Mouse (Mus musculus) lung, postnatal 25 days (tissue): Measurements from ENCODE around the gene Tnfrsf12a.
A peak's percentile ranks its signal among the peaks of the same experiment; 100 is the strongest.

Source experiments
- DNase-seq: peaks from one replicate; pipeline ENCODE4 v3.0.0; 2022; ENCODE audit warnings: low spot score

The Tnfrsf12a gene

DNA sequence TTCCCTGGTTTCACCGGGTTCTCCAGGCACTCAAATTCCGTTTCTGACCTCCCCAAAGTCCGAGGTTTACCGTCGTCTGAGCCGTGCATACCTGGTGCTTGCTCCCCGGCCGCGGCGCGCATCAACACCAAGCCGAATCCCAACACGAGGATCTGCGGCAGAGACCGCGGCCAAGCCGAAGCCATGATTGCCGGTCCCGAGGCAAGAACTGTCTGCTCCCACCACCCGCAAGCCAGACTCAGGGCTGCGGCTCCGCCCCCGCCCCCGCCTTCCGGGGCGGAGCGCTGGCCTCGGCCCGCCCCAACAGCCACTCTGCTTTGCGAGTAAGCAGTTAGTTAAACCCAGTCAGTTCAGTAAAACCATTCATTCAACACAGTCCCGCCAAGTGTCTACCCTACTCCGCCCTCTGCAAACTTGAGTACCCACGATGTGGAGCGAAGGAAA, at the start of gene Tnfrsf12a:
Gene Tnfrsf12a, minus strand, starts transcription at position 233 of the 444 bp plus-strand sequence.
- DNase-seq, result peak; percentile 89

DNA sequence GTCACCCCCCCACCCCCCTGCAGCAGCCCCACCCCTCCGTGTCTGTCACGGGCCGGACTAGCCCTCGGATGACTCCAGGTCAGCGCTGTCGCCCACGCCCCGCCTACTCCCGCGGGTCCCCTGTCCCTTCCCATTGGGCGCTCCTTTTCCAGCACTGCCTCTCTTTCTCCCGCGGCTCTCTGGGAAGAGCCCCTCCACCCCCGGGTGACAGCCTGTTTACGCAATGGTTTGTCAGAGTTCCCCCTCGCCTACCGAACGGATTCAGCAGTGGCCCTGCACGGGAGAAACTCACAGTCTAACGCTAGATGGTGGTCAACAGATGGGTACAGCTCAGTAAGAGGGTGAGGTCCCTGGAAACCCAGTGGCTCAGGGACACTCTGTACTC, 49.5 kb upstream of the Tnfrsf12a start:
- peak; percentile 81 for DNase-seq

DNA sequence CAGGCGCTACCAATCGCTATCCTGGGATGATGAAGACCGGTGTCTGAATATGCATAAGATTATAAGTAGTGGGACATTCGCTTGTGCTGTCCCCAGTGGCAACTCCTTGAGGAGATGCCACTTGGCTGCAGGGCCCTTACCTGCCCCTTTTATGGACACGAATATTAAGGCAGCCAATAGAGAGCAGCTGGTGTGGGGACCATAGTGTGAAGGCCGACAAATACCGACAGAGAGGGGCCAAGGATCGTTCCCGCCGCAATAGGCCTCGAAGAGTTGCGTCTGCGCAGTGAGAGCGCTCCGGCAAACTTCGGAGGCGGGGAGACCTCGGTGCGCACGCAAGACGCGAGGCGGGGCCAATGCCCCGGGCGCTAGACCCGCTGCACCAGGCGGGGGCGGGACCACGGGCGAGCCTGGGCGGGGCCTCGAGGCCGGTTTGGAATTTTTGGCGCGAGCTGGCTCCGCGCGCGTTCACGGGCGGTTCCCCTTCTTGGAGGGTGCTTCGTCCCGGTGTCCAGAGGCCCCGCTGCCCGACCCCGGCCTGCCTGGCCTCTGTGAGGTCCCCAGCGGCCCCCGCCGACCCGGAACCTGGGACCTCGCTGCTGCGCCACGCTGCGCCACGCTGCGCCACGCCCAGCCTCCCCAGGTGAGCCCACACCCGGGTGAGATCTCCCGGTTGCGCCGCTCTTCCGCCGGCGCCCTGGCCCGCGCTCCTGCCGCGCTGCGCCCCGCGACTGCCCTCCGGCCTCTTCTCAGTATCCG, 48.9 kb upstream of the Tnfrsf12a start, which contains the start of gene Pkmyt1:
Gene Pkmyt1, plus strand, starts transcription at position 338 of the 759 bp plus-strand sequence.
- DNase-seq, result peak; percentile 95

DNA sequence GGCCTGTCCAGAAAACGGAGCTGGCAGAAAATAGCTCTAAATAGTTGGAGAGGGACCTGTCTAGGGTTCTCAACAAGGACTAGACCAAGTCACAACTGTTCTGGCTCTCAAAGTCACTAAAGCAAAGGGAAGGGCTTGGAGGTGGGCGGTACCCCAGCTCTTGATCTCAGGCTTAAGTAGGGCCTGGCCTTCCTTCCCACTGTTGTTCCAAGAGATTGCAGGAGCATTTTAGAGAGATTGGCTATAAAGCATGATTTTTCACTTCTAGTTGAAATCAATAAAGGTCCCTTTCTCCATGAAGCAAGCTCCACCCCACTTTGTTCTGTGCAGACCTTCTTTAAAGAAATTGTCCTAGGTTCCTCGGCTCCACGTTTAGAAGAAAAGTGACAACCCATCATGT, 48.2 kb upstream of the Tnfrsf12a start:
- DNase-seq, result no peak

DNA sequence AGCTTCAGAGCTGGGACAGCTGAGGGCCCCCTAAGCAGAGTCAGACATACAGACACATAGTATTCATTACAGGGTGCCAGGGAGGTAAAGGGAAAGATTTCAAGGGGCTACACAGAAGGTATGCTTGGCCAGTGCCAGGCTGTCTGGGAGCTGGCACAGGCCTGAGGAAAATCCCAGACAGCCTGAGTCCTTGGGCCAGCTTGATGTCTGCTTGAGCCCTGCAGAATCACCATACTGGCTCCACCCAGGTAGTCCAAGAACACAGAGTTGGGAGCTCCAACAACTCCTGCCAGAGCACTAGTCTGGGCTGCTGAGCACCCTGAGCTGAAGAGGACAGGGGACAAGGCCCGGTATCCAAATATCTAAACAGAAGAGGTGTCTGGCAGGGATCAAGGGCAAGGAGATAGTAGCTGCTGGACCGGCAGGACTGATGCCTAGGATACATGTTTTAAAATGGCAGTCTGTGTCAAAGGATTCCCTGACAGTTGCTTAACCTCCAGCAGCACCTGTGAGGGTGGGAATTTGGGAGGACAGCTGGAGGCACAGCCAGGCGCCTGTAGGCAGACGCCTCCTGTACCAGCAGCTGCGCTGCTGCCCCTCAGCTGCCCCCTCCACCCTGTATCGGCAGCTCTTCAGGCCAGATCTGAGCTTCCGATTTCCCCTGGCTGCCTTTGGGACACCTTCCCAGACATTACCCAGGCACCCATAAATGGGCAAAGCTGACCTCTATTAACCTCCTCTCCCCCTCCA, 45.3 kb upstream of the Tnfrsf12a start, which contains the start of gene 1520401A03Rik:
Gene 1520401A03Rik, minus strand, starts transcription at position 408 of the 750 bp plus-strand sequence.
- no peak for DNase-seq

DNA sequence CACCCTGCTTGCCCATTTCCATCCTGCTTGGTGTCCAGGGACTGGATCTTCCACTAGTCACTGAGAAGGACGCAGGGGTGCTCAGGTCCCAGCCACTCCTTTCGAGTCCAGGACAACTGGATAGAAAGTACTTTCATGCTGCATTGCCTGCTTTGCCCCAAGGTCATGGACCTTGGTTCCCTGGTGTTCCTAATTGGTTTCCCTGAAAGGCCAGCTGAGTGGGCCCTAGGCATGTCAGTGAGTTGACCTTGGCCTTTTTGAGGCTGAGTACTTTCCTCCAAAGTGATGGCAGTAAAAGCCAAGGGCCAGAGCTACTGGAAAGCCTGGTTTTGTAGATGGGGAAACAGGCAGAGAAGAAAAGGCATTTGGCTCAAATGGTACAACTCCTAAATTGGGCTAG, 44.6 kb upstream of the Tnfrsf12a start:
- no peak for DNase-seq

DNA sequence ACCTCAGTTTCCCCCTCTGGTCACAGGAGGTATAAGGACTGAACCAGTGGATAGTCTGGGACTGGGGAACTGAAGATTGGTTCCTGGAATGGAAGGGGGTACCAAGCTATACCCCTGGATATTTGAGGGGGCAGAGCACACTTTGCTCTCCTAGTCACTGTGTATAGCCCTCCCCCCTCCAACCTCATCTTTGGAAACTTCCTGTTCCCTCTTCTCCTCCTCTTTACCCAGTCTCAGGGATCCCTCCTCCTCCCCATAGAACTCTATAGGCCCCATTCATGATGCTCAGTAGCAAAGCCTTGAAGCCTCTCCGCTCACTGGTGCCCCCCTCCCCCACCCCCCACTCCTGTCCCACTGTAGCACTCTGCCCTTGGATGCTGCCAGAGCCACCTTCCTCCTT, 42.2 kb upstream of the Tnfrsf12a start:
- DNase-seq, result no peak

DNA sequence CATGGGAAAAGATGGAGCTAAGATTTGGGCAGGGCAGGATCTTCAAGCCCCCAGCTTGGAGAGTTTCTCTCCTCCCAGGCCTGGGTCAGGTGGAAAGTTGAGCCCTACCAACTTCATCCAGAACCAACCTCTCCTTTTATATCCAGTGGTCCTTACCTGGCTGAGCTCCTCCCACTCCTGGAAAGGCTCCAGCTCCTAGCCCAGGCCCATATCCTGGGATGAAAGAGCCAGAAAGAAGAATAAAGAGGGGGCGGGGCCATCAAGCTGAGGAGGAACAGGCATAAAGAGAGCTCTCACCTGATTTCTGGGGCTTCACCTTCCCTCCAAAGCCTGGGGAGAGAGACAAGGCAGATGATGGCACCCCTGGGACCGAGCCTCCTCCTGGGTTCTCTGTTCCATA, 39.7 kb upstream of the Tnfrsf12a start:
- DNase-seq, result no peak

DNA sequence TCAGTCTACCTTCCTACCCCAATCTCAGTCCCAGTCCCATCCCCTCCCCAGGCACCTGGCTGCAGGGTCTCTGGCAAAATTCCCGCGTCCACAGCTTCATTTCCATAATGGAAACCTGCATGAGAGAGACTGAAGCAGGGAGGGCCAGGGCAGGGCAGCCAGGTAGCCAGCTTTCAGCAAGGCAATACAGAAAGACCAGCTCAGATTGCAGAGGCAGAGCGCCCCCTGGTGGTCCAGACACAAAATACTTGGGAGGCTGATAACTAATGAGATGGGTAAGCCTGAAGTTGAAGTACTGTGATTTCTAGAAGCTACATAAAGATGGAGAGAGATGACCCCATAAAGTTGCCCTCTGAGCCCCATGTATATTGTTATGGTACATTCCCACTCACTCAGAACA, 28.9 kb upstream of the Tnfrsf12a start:
- peak; percentile 69 for DNase-seq

DNA sequence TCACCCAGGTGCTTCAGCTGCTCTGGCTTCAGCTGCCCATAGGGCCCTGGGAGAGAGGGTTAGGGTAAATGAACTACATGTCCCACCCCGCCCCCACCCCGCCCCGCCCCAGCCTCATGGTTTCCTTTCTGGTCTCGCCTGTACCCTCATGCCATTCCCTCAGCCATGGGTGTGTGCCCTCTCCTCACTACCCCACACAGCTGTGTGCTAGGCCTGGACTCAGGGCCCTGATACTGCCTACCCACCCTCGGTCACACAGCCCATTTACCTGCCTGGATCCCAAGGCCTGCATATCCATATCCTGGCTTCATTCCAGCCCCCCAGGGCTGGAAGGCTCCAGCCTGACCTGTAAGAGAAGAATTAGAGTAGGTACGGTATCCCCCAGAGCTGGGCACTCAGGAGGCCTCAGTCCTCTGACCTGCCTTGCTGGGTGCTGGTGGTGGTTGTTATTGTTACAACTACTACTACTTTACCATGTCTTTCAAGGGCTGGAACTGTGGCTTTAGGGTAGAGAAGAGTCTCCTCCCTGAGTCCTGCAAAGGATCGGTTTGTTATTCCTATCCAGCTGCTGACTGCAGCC, 28.3 kb upstream of the Tnfrsf12a start:
- no peak for DNase-seq

DNA sequence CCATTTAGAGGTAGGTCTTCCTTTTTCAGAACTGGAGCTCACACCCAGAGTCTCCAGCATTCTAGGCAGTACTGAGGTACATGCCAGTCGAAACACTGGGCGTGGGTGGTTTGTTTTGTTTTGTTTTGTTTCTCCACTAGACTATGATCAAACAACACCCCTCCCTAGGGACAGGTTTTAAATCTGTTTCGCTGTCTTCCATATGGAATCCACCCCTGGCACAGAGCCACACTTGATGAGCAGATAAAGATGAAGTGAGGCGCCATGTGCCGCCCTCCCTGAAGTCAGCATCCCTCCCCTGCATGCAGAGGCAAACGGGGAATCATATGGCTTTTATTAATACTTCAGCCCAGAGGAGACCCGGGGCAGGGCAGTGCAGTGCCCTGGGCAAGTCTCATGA, 27.5 kb upstream of the Tnfrsf12a start:
- no peak for DNase-seq

DNA sequence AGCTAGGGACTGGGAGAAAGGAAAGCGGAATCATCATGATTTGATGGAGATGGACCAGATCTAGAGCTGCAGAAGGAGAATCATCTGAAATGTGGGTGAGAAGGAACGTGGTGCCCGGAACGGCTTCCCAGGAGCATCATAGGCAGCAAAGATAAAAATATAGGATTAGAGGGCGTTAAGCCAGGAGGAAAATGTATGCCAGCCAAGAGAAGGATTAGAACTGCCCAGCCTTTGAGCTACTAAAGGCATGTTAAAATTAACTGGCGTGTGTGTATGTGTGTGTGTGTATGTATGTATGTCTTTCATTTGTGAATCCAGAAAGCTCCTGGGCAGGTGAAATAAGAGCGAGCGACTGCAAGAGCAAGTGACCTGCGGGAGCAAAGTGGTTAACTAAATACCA, 26.0 kb upstream of the Tnfrsf12a start:
- DNase-seq, result no peak

DNA sequence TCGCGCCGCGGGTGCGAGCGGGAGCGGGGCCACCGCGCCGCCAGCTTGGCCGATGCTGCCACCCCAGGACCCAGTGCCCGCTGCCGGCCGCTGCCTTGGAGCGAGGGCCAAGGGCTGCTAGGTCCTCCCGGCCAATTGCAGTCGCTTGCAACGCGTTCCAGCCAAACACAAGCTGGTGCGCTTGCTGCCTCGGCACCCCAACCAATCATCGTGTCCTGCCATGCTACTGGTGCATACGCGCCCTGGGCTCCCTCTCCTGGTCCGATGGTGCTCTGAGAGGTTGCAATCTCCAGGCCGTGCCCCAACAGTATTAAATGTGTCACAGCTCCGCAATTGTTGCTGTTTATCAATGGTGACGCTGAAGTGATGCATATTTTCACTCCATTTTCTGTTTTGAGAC, 22.8 kb upstream of the Tnfrsf12a start:
- DNase-seq, result peak; percentile 93

DNA sequence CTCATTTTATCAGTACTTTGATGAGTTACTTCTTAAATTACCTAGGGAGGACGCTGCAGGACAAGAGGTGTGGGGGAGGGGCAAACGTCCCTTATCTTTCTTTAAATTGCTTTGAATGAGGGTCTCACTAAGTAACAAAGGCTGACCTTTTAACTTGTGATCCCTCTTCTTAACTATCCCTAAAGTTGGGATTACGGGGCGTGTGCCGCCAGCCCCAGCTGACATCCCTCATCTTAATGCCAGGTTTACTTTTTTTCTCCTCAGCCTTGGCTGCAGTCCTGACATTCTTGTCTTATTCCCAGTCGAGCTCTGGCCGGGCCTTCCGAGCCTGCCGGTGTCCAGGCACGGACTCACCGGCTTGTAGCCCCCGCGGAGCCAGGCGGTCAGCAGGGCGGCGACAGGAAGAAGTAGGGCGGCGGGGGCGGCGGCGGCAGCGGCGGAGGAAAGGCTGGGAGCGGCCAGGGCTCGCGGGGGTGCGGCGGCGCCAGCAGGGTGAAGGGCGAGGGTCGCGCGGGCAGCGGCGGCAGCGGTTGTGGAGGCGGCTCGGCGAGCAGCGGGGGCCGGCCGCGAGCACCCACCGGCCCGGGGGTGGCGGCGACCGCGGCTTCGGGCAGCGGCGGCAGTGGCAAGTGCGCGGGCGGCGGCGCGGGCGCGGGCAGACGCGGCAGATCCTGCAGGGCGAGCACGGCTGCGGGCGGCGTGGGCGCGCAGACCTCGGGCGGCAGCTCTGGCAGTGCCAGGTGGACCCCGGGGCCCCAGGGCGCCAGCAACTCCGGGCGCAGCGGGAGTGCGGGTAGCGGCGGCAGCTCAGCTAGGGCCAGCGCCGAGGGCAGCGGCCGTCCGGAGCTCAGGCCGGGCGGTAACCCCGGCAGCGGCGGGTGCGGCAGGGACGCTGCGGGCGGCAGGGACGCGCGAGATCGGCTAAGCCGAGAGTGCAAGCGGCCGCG, 22.1 kb upstream of the Tnfrsf12a start:
- DNase-seq, result peak; percentile 37

DNA sequence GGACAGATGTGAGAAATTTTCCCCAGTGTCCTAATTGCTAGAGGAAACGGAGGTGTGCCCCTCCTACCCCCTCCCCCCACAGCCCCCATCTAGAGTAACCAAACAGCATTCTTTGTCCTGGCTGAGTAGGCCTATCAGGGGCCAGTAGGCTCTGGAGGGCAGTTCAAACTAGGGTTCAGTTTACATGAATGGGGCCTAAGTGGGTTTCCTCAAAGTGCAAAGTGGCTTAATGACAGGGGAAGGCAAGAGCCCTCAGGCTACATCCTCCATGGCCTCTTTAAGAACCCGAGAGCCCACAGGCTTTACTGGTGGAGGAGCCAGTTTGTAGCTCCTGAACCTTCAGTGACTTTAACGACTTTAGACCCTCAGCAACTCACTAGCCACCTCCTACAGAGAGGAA, 18.5 kb upstream of the Tnfrsf12a start:
- no peak for DNase-seq

DNA sequence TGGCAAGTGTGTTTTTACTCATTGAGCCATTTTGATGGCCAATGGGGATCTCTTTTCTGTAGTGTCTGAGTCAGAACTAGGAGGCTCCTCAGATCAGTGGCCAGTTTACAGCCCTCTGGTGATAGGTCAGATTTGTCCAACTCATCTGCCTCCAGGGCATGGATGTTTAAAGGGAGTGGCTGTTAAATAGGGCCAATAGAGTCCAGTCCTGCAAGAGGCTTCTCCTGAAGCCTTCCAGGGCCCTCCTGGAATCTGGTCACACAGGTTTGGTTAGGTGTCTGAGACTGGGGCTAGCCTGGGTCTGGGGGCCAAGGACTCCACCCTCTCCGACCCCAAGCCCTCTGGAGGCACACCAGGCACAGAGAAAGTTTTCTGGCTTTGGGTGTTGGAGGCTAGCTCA, 17.2 kb upstream of the Tnfrsf12a start:
- DNase-seq, result no peak

DNA sequence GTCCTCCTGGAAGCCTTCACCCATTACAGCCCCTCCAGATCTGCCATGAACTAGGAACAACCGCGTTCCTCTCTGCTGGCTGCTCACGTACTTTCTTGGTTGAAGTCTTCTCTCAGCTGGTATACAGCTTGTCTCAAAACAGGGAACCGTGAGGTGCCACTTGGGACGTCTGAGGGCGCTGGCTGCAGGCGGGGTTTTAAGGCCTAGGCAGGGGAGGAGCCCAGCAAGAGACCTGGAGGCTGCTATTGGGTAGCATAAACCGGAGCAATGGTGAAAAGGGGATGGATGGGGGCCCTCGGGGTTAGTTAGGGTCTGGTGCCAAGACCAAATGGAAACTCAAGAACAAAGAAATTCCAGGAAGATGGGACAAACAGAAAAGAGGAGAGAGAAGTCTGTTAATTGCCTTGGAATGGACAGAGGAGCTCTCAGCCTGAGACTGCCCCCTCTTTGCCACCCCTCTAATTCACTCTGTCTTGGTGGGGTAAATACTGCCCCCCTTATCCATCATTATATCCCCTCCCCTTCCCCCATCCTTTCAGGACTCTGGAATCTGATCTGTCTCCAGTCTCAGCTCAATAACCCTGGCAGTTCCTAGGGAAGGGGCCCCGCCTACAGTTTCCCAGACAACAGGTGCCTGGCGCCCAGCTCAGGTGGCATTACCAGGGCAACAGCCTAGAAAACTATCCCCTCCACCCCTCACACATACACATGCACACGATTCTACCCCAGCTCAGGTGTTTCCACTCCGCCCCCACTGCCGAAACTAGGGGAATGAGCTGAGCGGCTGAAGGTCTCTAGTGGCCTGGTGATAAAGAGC, 6.8 kb upstream of the Tnfrsf12a start, which contains the start of gene Cldn9:
Gene Cldn9, minus strand, starts transcription at position 171 of the 817 bp plus-strand sequence.
- no peak for DNase-seq

DNA sequence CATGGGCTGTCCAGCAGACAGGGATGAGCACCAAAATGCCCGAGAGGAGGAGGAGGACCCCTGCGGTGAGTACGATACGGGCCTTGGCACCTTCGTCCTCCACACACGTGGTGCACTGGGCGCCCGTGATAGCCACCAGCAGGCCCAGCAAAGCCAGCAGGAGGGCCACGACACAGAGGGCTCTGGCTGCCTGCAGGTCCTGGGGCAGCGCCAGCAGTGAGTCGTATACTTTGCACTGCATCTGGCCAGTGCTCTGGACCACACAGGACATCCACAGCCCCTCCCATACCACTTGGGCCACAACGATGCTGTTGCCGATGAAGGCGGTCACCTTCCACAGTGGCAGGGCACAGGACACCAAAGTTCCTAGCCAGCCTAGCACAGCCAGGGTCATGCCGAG, 6.0 kb upstream of the Tnfrsf12a start:
- DNase-seq, result no peak

DNA sequence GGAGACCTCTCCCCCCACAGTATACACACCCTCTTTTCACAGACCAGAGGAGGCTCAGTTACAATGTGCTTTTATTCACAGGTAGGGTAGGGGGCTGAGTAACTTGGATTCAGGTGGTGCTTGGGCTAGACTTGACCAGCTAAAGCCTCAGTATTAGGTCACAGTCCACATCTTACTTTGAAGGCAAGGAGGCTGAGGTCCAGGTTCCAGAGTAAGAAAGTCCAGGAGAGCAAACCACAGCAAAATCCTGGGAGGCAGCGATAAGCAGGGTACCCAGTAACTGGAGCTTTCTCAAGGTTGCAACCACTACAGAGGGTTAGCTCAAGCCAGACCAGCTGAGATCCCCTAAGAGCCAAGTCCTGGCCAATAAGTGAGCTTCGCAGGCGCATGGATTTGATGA, 5.3 kb upstream of the Tnfrsf12a start:
- no peak for DNase-seq

DNA sequence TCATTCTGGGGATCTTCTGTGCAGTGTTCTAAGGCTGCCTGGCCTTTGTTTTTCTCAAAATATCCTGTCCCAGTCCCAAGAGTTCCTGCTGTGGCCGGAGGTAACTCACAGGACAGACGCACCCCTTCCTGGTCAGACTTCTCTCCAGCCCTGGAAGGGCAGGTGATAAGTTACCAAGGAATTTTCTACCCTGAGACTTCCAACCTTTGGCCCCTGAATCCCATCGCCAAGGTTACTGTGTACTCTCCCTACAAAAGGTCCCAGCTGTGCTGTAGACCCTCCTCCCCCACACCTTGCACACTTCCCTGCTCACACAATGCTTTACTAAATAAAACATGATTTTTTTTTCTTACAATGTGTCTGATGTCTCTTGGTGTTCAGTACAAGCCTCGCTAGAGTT, 4.8 kb upstream of the Tnfrsf12a start:
- no peak for DNase-seq

DNA sequence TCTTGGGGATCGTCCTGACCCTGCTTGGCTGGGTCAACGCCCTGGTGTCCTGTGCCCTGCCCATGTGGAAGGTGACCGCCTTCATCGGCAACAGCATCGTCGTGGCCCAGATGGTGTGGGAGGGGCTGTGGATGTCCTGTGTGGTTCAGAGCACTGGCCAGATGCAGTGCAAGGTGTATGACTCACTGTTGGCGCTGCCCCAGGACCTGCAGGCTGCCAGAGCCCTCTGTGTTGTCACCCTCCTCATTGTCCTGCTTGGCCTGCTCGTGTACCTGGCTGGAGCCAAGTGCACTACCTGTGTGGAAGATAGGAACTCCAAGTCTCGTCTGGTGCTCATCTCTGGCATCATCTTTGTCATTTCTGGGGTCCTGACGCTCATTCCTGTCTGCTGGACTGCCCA, 3.8 kb upstream of the Tnfrsf12a start:
- DNase-seq, result no peak
